Mouse (Mus musculus): ENCODE measurements around the gene Kcnk10. TPM values are rescaled to one million over a fixed set of nuclear protein-coding genes. Genes with fewer than 3 reads are reported as not detected.

Gene Kcnk10
- polyA plus RNA-seq, 2 experiments from 2014 or later = 0.23 TPM; not detected in 1

DNA sequence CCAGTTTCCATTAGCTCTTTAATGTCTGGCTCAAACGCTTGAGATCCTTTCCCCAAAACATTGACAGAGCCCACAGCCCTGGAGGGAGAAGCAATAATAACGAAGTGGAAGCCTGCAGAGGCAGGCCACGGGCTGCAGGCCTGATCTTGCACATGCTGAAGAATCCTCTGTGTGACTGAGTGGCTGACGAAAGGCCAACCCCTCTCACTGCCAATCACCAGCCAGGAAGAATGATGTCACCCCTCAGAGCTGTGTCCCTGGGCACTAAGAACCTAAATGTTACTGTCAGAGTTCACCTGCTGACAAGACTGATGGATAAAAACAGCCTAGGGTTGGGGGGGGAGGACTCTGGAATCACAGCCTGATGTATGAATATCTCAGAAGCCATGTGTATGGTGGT lies 72.5 kb downstream of the Kcnk10 start:
- ATAC-seq = no peak

DNA sequence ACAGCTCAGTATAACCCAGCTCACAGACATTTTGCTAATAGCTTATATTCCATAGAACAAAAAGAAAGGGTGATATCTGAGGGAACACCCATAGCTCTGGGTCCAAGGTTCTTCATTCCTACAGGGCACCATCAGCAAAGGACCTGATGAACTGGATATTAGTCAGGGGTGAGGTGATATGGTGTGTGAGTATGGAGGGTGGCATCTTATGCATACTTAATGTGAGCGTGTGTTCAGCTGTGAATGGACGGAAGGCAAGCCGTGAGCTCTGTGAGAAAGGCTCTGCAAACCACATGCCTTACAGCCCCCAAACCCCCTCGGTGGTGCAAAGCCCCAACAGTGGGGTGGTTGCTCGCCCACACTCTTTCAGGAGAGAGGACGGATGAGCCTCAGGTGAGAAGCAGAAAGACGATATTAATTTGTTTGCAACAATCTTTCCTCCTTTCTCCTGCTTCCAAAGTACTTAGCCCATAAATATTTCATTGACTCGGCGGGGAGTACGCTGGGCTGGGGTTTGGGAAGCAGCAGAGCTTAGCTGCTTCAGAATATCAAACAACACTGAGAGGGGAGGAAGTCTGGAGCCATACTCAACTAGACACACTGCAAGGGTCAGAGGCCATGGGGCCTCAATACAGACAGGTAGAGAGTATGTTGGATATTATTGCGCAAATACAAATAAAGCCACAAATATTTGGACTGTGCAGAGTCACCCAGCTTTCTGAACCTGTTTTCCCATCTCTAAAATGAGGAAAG lies 76.4 kb downstream of the Kcnk10 start:
- no peak for ATAC-seq

DNA sequence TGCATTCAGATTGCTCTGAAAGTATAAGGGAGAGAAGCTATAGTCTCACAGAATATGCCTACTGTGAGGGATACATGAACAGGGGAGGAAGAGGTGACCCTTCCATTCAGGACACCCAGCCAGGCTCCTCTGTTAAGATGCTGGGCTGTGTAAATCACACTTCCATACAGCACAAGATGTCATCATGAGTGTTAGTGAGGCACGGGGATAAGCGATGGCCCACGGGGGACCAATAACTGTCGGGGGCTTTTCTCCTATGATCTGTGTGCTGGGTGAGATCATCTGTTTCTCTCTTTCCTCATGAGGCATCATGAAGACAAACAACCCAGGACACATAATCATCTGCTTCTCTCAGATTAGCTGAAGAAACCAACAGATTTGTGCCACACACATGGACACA lies 77.1 kb downstream of the Kcnk10 start:
- no peak for ATAC-seq

DNA sequence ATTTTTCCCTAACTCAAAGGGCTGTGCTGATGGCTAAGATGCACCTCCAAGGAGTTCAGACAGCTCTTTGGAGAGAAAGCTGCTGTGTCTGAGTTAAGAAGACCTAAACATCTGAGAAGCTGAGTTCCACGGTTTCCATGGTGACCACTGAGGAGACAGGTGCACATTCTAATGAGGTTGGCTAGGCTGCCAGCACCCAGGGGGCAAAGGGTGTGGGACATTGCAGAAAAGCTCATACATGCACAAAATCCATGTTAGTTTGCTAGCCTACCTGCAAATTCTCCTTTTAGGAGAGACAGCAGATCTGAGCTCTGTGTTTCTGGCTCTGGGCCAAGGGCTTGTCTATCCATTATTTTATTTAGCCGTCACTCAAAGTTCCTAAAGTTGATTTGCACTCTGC lies 96.7 kb downstream of the Kcnk10 start:
- ATAC-seq = no peak

DNA sequence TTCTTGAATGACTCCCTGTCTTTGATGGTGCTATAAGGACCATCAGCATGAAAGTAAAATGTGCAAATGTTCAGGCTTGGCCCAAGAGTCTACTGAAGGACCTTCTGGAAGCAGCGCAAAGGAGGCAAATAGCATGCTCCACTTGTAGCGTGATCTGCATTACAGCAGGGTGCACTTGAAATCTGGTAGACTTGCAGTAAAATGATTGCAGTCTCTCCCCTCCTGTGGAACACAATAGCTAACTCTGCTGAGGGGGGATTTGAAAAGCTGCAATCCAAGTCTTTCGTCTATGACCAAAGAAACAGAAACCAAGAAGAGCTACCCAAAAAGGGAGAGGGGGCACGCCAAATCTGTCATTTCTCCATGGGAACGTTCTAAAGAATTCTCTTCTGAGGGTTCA lies 97.1 kb downstream of the Kcnk10 start:
- ATAC-seq = no peak

DNA sequence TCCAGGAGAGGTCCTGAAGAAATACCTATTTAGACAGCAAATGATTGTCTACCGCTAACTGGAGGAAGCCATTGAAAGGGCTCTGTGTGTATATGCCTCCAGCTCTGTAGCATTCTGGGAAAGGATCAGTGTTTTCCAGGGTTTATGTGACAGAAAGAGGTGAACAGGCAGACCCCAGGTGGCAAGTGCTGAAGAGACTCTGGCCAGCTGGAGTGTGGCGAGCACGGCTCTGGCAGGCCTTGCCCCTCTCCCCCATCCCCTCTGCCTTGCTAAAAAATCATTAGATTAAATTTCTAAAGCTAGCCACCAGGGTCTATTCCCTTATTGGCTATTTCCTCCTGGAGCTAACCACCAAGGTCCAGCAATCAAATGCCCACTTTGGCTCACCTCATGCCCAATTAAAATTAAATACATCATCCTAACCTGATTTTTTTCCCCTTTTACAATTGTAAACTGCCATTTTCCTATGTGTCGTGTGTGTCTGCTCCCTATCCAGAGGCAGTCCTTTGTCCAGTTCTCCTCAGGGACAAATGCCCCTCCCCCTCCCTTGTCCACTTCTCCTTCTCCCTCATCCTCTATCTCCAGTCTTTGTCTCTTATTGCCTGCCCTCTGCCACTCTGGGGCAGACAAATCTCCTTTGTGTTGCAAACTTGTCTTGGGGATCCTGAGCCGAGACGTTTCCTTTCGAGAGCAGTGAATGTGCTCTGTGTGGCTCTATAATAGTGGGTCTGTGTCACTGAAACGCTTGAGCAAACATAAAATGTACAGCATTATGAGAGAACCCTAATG lies 100.2 kb downstream of the Kcnk10 start:
- ATAC-seq = no peak

DNA sequence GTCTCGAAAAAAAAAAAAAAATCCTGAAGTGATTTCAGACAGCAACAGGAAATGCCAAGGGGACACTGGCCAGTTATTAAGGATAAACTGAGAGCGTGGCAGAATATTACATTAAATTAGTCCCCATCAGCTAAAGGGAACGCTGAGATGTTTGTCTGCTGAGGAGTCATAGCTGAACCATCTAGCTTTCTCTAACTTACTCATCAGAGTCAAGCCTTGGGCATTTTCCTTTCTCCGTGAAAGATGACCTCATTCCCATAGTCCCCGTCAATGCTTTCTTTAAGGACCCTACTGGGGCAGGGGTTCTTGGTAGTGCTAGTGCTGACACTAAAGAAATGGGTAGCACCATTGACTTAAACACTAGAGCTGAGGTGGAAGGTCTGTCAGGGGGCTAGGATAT lies 106.9 kb downstream of the Kcnk10 start:
- no peak for ATAC-seq

DNA sequence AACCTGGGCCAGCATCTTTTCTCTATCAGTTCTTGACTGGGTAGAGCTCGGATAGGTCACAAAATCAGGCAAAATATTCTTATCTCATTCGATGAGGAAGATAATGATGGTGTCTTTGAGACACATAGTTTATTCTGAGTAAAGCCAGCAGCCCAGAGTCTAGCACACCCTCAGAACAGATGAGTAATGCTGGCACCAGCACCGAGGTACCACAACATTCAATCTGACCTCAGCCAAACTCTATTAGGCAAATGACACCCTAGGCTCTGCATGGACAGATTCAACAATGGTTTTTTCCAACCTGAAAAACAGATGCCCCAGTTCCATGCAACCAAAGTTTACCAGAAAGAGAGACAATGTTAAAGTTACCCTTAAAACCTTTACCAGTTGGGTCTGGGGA lies 108.0 kb downstream of the Kcnk10 start:
- ATAC-seq = no peak

DNA sequence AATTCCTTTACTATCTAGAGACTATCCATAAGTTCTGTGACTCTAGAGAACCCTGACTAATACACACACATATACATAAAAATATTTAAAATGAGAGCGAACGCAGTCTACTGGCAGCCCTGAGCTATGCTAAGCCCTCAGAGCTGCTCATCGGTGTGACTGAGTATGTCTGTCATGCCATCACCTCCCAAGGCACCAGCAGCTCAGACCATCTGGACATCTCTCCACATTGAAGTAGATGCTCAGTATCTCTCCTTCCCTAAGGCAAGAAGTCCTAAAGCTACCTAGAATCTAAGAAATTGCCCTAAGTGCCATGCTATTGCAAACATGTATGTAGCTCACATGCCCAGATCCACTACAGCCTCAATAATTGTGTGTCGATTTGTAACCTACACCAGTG lies 110.3 kb downstream of the Kcnk10 start:
- ATAC-seq = no peak

DNA sequence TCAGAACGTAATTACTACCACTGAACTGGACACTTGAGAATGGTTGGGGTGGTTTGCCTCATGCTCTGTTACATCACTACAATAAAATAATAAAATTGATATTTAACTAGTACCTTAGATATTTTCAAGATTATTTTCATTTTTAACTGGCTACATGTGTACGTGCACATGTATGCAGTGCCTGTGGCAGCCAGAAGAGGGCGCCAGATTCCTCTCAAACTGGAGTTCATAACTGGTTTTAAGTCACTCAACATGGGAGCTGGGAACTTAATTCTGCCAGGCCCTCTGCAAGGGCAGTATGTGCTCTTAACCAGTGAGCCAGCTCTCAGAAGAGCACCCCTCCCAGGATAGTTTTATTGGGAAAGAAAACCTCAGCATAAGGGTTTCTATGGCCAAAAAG lies 118.2 kb downstream of the Kcnk10 start:
- no peak for ATAC-seq

DNA sequence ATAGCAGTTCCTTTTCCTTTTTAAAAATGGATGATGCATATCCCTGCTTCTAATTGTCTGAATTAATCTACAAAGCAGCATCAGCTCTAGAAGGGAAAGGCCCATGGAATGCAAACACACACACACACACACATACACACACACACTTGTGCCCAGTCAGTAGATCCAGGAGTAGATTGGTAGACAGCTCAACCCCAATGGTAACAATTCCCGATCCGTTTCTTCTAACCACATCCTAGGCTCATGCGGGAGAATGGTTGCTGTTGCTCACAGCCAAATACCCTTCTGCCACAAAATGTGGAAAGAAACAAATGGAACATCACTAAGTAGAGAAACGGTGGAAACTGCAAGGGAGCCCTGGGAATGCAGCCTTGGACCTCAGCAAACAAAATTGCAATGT lies 119.2 kb downstream of the Kcnk10 start:
- ATAC-seq = no peak

DNA sequence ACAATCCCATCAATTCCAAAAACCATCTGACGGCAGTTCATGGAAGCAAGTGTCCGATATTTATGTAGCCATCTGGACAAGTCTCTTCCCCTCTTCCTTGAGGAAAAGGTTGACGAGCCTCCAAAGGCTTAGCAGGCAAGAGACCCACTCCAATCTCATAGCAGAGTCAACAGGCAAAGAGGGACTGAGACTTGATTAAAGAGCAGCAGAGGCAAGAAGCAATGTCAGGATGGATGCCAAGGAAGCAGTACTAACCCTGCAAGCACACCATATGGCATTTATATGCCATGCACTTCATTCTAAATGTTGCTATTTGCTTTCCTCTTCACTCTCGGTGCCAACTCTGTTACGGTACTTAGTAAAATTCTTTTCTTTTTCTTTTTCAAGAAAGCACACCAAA lies 119.6 kb downstream of the Kcnk10 start:
- ATAC-seq = no peak

DNA sequence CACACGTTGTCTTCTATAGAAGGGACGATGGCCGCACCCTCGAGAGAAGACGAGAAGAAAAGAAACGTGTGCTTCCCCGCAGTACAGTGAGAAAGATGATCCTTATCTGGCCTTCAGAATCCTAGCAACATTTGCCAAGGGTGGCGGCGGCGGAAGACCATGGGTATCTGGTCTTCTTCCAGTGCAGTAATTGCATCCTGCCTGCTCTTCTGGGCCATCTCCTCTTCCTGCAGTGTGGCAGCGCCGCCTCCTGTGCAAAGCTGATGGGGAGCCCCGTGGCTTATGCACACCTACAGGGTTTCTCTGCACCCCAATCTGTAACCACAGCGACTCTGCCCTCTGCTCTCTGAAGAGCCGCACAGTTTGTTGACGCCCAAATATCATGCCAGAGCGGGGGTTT lies 124.9 kb downstream of the Kcnk10 start:
- ATAC-seq = no peak

DNA sequence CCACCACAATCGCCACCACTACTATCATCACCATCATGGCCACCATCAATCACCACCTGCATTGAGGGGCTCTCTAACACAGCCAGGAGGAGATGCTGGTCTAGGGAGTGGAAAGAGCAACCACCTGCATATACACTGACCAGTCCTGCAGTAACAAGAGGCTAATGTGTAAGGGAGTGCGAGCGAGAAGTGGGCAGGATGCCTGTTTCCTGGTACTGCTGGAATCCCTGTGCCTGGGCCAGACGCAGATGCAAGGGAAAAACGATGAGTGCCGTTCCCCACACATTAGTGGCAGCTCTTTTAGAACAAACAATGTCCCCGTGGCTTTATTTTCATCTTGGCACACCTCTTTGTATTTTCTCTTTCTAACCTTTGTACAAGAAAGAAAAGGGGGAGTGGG lies 125.5 kb downstream of the Kcnk10 start:
- ATAC-seq = no peak

DNA sequence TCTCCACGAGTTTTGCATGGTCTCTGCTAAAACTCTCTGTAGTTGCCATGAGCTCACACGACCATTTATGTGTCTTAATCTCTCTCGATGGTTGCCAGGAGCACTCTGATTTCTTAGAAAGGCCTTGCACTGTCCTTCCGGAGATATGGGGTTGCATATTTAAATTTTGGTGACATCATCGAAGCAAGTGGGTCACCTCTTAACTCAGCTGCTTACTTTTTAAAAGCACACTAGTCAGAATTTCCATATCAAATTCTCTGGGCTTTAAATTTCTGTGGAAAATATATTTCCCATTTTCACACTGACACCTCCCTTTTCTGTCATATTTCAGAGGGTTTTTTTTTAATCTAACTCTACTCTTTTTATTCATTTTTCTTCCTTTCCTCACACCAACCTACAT lies 132.5 kb downstream of the Kcnk10 start:
- ATAC-seq = no peak

DNA sequence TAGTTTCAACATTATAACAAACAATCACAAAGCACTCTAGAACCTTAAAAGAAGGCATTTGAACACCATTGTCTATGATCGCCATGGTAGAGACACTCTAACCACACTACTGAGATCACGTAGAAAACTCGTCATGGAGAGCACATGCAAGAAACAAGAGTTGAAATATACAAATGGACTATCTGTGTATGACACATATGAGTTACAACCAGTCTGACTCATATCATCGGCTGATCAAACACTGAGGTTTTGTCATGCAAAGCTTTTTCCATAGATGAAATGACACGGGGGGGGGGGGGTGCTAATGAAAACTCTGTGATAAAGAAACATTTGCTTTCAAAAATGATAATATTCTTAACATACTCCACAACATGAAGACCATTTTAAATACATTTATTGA lies 133.2 kb downstream of the Kcnk10 start:
- ATAC-seq = peak; percentile 32

DNA sequence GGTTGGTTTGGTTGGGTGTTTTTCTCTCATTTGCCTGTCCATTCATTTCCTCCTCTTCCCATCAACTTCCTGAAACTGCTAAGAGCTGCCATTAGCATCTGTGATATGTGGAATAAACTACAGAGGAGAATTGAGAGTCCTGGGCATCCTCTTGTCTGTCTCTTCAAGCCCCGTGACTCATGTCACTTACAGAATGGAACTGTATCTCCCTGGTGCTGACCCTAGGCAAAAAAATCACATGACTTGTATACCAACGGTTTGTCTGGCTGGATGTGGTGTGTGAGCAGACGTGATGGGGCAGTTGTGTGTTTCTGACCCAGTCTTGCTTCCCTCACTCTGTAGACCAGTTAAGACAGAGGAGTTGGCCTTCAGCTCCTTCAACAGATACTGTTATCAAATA lies 134.4 kb downstream of the Kcnk10 start:
- ATAC-seq = no peak

DNA sequence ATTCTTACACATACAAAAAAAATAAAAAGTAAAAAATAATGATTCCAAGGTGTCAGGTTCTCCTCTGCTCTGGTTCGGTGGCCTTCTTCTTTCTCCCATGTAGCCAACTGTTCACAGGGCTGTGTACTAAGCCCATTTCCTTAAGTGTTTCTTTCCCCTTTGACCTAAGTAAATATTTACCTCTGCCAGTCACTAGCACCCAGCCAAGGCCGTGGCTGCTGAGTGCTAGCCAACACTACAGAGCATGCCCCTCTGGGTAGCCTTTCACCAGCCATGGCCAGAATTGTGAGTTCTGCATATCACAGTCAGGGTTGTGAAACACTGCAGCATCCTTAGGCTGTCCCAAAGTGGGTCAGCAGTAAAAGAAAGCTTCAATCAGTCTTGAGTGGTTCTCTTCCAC lies 140.0 kb downstream of the Kcnk10 start:
- ATAC-seq = no peak

DNA sequence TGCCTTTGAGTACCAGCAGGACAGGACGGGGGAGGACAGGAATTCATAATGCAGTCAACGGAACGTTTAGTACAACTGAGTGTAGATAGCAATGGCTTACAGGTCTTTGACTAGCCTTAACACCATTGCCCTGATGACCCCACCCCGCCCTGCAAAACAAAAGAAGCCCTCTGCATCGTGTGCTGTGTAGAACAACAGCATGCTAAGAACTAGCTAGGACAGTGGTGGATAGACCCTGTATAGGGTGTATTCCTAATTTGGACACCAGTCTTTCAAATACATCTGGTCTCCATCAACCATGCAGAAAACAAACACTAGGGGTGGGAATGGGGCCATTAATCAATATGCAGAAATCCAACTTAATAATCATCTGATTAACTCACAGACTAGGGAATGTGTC lies 147.4 kb downstream of the Kcnk10 start:
- no peak for ATAC-seq

DNA sequence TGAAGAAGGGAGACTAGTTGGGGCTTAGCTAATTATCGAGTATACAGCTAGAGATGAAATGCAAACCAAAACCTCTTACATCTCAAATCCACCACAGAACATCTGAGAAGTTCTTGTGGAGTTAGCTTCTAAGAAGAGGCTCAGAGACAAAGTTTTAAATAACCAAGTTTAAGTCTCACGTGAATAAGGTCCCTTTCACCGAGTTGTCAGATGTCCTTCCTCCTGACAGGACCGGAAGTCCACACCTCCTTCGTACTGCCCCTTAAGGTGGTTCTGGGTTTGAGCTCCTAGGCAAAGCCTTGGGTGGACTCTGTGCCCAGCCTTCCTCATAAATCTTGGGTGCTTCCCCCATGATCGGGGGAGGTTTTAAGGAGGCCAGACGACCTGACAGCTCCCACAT lies 156.8 kb downstream of the Kcnk10 start:
- ATAC-seq = no peak

DNA sequence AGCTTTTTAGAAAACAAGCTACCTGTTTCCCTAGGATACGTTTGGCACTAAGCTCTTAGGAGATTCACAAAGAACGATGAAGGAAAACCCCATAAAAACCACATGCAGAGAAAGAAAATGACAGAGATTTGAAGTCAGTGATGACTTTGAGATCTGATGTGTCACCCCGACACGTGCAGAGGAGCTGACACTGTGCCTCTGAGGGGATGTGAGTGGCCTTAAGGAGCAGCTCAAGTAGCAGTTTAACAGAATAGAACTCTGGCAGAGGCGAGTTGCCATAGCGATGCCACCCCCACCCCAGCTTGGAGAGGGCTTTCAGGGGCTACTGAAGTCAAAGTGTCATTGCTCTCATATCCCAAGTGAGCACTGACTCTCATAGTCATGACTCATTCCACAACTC lies 158.3 kb downstream of the Kcnk10 start:
- ATAC-seq = no peak

DNA sequence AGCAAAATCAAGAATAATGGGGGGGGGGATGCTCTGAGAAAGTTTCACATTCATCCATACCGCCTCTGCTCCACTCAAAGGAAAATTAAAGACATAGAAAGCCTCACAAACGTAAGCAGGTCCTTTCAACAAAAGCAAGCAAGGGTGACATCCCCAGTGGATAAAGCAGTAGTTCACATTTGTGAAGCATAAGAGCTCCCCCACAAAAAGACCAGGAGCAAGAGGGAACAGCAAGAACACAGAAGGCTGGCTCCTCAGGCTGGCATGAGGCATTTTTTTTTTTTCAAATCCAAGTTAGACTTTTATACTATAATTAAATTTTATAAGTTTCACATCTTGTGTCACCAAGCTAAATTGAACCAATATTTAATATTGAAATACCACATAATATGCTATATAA lies 168.5 kb downstream of the Kcnk10 start:
- ATAC-seq = no peak

DNA sequence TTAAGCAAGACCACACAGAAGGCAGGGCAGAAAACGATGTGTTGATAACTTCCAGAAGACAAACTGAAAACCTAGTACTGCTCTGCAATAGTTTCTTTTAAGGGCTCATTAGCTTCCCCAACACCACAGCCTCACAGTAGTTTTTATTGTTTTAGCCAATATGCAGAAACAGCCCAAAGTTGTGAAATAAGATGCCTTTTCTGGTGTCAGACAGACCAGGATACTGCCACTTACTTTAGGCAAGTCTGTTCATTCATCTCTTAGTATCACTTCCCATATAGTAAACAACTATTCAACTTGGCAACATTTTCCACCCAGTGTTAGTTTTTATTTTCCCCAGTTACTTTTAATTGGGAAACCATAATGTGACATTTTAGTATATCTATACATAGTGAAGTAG lies 171.5 kb downstream of the Kcnk10 start:
- ATAC-seq = no peak

DNA sequence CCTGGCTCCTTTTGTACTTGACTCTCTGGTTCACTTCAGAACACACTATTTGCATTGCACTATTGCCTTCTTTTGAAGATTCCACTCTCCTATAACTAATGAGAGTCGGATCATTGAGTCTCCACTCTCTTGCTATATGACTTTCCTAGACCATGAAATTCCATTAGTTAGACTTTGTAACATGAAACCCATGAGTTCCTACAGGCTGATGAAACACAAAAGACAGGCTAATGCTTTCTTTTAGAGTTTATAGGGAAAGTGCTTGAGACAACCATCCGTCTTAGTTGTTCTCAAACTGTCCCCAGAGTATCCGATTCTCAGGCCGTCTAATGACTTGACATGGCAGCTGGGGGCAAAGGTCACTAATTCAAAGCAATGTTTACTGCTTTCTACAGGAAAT lies 172.0 kb downstream of the Kcnk10 start:
- ATAC-seq = no peak

DNA sequence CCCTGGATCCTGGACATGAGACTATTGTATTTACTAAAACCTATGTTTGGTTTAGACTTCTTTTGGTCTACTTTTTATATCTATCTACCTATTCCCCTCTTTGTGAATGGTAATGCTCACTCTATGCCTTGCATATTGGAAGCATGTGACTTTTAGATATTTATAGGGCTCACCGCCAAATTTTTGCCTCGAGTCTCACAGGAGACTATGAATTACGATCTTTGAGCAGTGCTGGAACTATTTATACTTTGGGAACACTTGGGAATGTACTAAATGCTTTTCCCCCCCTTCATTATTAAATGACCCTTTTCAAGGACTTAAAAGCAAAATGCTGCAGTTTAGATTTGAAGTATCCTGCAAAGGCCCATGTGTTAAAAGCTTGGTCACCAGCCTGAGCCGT lies 181.5 kb downstream of the Kcnk10 start:
- no peak for ATAC-seq
